Mouse (Mus musculus): ENCODE results near the gene Krt8.

DNA sequence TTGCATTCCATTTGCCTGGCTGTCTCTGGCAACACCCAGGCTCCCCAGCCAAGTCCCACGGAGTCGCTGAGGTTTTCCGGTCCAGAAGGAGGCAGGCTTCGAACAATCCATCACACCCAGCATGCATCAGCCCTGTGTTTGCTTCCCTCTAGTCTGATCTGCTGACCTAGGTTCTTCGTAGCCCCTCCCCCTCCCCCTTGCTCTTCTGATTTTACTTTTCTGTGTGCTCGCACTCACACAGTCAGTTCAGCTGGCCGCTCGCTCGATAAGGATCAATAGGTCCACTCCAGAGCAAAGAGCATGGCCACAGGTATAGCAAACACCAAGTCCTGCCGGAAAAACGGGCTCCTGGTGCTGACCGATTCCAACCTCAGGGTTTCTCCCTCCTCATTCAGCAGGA, 22.1 kb upstream of the Krt8 start:
- TF ChIP-seq CTCF (IDR thresholded peaks at IDR 0.05; ENCODE audit: low read depth, low read length), result no peak
- TF ChIP-seq EP300 (IDR thresholded peaks at IDR 0.05; ENCODE audit: insufficient read depth, low read depth, low read length), result no peak

Data from ES-Bruce4 (cell line).